14 mouse cellular contexts compared by ENCODE assay signal in genomic region chr8:9332766-9333165, GRCm38 (mm10).
"Had no signal": no experiment of that assay in that cellular context is flagged by ENCODE, and none has a peak within 500 bp of the region (broad histone marks: within the 10 kb centered on the region; RNA-seq: fewer than 3 reads in every experiment).

No protein-coding gene starts in this region.

- H3K4me2 ChIP-seq: liver, embryonic 12.5 days; midbrain, embryonic 12.5 days; neural tube, embryonic 12.5 days had no signal

- H3K4me3 ChIP-seq: liver, embryonic 12.5 days; midbrain, embryonic 10.5 days; midbrain, embryonic 12.5 days; myocyte; neural tube, embryonic 12.5 days had no signal

- H3K27ac ChIP-seq: liver, embryonic 12.5 days; liver, embryonic 14.5 days; midbrain, embryonic 10.5 days; midbrain, embryonic 12.5 days; neural tube, embryonic 12.5 days had no signal

- H3K36me3 ChIP-seq: liver, embryonic 12.5 days; midbrain, embryonic 10.5 days; midbrain, embryonic 12.5 days; neural tube, embryonic 12.5 days had no signal

- H3K27me3 ChIP-seq: liver, embryonic 12.5 days; midbrain, embryonic 12.5 days; neural tube, embryonic 12.5 days had no signal

- DNase-seq: lung, adult 2 months; lung, postnatal 10 days; midbrain, embryonic 14.5 days; right cerebral cortex, postnatal 14 days; thymus, adult 2 months; thymus, postnatal 25 days; thymus, postnatal 4 days had no signal

- ATAC-seq: liver, embryonic 12.5 days; midbrain, embryonic 16.5 days had no signal

- H3K9ac ChIP-seq: liver, embryonic 12.5 days; liver, embryonic 14.5 days; midbrain, embryonic 12.5 days; neural tube, embryonic 12.5 days had no signal

- H3K9me3 ChIP-seq: liver, embryonic 12.5 days; midbrain, embryonic 10.5 days; midbrain, embryonic 12.5 days; neural tube, embryonic 12.5 days had no signal

- H3K4me1 ChIP-seq: liver, embryonic 12.5 days; neural tube, embryonic 12.5 days had no signal
